Mouse (Mus musculus): ENCODE results near the gene 9230113P08Rik.
"Not testable (repeated sequence)": the region's sequence is repeated elsewhere in the genome, so short reads cannot be mapped to it uniquely, and the experiment has no call there.

The 9230113P08Rik gene

DNA sequence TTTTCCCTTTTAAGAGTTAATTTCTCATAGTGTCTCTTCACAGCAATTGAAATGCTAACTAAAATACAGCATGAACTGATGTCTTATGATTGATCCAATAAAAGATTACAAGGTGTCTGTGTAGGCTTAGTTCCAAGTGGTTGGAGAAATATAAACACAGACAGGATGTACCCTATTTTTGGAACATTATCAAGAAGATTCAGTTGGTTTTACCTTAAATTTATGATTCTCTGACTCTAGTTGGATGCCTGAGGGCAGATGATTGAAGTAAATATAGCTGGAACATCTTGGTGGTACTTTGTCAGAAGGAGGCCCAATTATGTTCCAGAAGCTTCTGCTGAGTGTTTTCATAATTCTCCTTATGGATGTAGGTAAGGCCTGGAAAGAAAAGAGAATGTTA, at the start of gene 9230113P08Rik:
TSS of gene 9230113P08Rik (plus strand) at position 301 of the 400 bp plus-strand sequence.
- DNase-seq: not testable (repeated sequence)

DNA sequence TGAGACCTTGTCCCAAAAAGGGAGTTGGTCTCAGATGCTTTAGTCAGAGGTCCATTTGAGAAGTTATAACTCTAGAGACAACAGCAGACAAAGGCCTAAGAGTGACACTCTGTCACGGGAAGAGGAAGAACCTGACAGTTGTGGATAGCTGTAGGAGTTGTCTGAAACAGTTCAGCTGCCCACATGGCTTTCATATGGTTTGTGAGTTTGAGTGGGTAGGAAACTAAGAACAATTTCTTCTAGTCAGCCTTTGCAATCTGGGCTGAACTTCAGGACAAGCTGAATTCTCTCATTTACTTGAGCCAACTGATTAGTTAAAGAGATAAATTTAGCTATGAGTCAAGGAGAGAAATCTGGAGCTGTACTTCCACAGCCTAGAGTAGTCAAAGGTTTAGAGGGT, 15.1 kb upstream of the 9230113P08Rik start:
- not testable (repeated sequence) for DNase-seq

DNA sequence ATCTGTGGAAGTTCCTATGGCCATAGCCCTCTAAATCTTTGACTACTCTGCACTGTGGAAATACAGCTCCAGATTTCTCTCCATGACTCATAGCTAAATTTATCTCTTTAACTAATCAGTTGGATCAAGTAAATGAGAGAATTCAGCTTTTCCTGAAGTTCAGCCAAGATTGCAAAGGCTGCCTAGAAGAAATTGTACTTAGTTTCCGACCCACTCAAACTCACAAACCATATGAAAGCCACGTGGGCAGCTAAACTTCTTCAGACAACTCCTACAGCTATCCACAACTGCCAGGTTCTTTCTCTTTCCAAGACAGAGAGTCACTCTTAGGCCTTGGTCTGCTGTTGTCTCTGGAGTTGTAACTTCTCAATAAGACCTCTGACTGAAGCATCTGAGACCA, 3.7 kb upstream of the 9230113P08Rik start:
- DNase-seq: no peak

DNA sequence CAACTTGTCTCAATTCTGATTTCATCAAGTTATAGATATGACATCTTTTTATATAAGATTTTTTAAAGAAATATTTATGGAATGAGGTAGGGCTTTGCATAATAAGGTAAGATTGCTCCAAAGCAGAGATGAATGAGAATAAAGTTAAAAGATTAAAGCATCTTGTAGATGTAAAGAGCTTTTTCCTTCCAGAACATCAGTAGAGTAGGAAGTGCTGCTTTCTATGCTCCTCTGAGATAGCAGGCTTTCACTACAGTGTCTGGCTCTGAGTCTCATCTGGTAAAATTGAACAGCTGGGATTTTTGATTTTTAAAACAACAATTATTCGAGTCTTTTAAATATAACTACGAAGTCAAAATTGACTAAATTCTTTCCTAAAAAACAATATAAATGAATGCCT, 22.6 kb downstream of the 9230113P08Rik start:
- DNase-seq: no peak

Measured in lung, postnatal 10 days (tissue).